7 mouse cellular contexts compared by ENCODE assay signal in genomic region chr15:89150041-89150390, GRCm38 (mm10). TPM values are rescaled to one million over a fixed set of nuclear protein-coding genes. Genes with fewer than 3 reads are reported as not detected.
DNase-seq lines count a peak whose midpoint lies in the region; ATAC-seq and TF ChIP-seq lines count a peak whose summit lies in the region.

No protein-coding gene starts in this region.

- no peak for TF ChIP-seq POLR2A in testis, adult 2 months (IDR thresholded peaks at IDR 0.05; ENCODE audit: control insufficient read depth, low read depth, low read length)

- no peak for DNase-seq in testis, postnatal 14 days (ENCODE audit: low spot score)
- DNase-seq in forebrain, embryonic 11.5 days (ENCODE audit: low spot score) = peak; percentile 75
- DNase-seq in midbrain, embryonic 11.5 days (ENCODE audit: low spot score, missing footprints) = no peak
- DNase-seq in right cerebral cortex, postnatal 10 days (ENCODE audit: low spot score in 2 of 2) = no peak
- DNase-seq in ovary, adult 18-20 months (ENCODE audit: low spot score) = no peak

- H3K9ac ChIP-seq in forebrain, embryonic 11.5 days (ENCODE audit: low read length) = peak overlapping the region; percentile 93
- H3K9ac ChIP-seq in kidney, embryonic 15.5 days = no peak overlapping the region
- peak overlapping the region; percentile 80 for H3K9ac ChIP-seq in midbrain, embryonic 11.5 days (ENCODE audit: low read length)

- H3K27me3 ChIP-seq in testis, adult 2 months (ENCODE audit: control insufficient read depth, insufficient read depth, low read length) = no peaks in the 10 kb centered on the region; the same call in 1 of the 2 replicates
- H3K27me3 ChIP-seq in forebrain, embryonic 11.5 days (ENCODE audit: control insufficient read depth, insufficient read depth, low read length) = no peaks in the 10 kb centered on the region
- H3K27me3 ChIP-seq in kidney, embryonic 15.5 days = peaks cover 30% of the 10 kb centered on the region
- peaks cover 8% of the 10 kb centered on the region; the same call in 1 of the 2 replicates for H3K27me3 ChIP-seq in midbrain, embryonic 11.5 days (ENCODE audit: control insufficient read depth, insufficient read depth, low read length)

- H3K9me3 ChIP-seq in forebrain, embryonic 11.5 days (ENCODE audit: control insufficient read depth, low read length) = no peaks in the 10 kb centered on the region
- no peaks in the 10 kb centered on the region for H3K9me3 ChIP-seq in kidney, embryonic 15.5 days (replicated peaks)
- no peaks in the 10 kb centered on the region for H3K9me3 ChIP-seq in midbrain, embryonic 11.5 days (ENCODE audit: control insufficient read depth, low read length)

- H3K27ac ChIP-seq in testis, adult 2 months (ENCODE audit: control insufficient read depth, insufficient read depth, low read depth, low read length) = no peak overlapping the region
- peak overlapping the region; percentile 84; the same call in 1 of the 2 replicates for H3K27ac ChIP-seq in forebrain, embryonic 11.5 days (ENCODE audit: low read depth, low read length)
- H3K27ac ChIP-seq in kidney, embryonic 15.5 days = 0 out of 2 replicates have a peak overlapping the region, but pooled peaks have one; percentile 37
- peak overlapping the region; percentile 81; the same call in 1 of the 2 replicates for H3K27ac ChIP-seq in midbrain, embryonic 11.5 days (ENCODE audit: low read depth, low read length)

- TF ChIP-seq CTCF in testis, adult 2 months (IDR thresholded peaks at IDR 0.05; ENCODE audit: control insufficient read depth, insufficient read depth, insufficient replicate concordance, low read depth, low read length) = no peak

- peaks cover 44% of the 10 kb centered on the region for H3K4me1 ChIP-seq in testis, adult 2 months (ENCODE audit: control insufficient read depth, insufficient read depth, low read length)
- H3K4me1 ChIP-seq in forebrain, embryonic 11.5 days (replicated peaks; ENCODE audit: control insufficient read depth, insufficient read depth, low read length) = peaks cover 32% of the 10 kb centered on the region
- peaks cover 47% of the 10 kb centered on the region for H3K4me1 ChIP-seq in kidney, embryonic 15.5 days
- peaks cover 47% of the 10 kb centered on the region for H3K4me1 ChIP-seq in midbrain, embryonic 11.5 days (ENCODE audit: control insufficient read depth, insufficient read depth, low read length)

- H3K4me2 ChIP-seq in forebrain, embryonic 11.5 days (ENCODE audit: low read depth, low read length, severe bottlenecking) = peak overlapping the region; percentile 90
- peak overlapping the region; percentile 90 for H3K4me2 ChIP-seq in kidney, embryonic 15.5 days
- H3K4me2 ChIP-seq in midbrain, embryonic 11.5 days = peak overlapping the region; percentile 81

- 0 out of 2 replicates have a peak, but pooled peaks have one; percentile 8 for ATAC-seq in forebrain, embryonic 11.5 days (replicated peaks; ENCODE audit: low FRiP score)
- ATAC-seq in kidney, embryonic 15.5 days (replicated peaks; ENCODE audit: low FRiP score) = no peak; the same call in 1 of the 2 replicates
- peak; percentile 12; the same call in 1 of the 2 replicates for ATAC-seq in midbrain, embryonic 11.5 days (ENCODE audit: low FRiP score)

- 1% methylated on average over 13 of the region's 13 CpGs for WGBS in forebrain, embryonic 11.5 days
- 1% methylated on average over 13 of the region's 13 CpGs for WGBS in kidney, embryonic 15.5 days
- 1% methylated on average over 13 of the region's 13 CpGs for WGBS in midbrain, embryonic 11.5 days

- no peaks in the 10 kb centered on the region for H3K36me3 ChIP-seq in testis, adult 2 months (ENCODE audit: control insufficient read depth, insufficient read depth, low read length)
- no peaks in the 10 kb centered on the region for H3K36me3 ChIP-seq in forebrain, embryonic 11.5 days (ENCODE audit: control insufficient read depth, insufficient read depth, low read length)
- peaks cover 22% of the 10 kb centered on the region for H3K36me3 ChIP-seq in kidney, embryonic 15.5 days
- H3K36me3 ChIP-seq in midbrain, embryonic 11.5 days (ENCODE audit: control insufficient read depth, insufficient read depth, low read length) = peaks cover 4% of the 10 kb centered on the region

- H3K4me3 ChIP-seq in testis, adult 2 months (ENCODE audit: control insufficient read depth, low read depth, low read length) = peak overlapping the region; percentile 15; the same call in 1 of the 2 replicates
- peak overlapping the region; percentile 61 for H3K4me3 ChIP-seq in forebrain, embryonic 11.5 days (ENCODE audit: low read depth, low read length)
- peak overlapping the region; percentile 60 for H3K4me3 ChIP-seq in kidney, embryonic 15.5 days (replicated peaks)
- peak overlapping the region; percentile 59 for H3K4me3 ChIP-seq in midbrain, embryonic 11.5 days (ENCODE audit: low read depth, low read length)

RNA-seq across cellular contexts. Expression of gene Mapk11, which starts 0.6 kb away (rescaled TPM):
- 2.0 and 2.6 TPM in 2 replicates for polyA plus RNA-seq in testis, adult 2 months (2012; rRNA removed)
- 43.2 and 47.6 TPM in 2 replicates for polyA plus RNA-seq in forebrain, embryonic 11.5 days (2014; fragmentation: Nextera tagmentation; extraction: Ambion mirVana)
- polyA plus RNA-seq in kidney, embryonic 15.5 days (2015; fragmentation: Nextera tagmentation; extraction: Ambion mirVana) = 15.4 and 16.5 TPM in 2 replicates
- polyA plus RNA-seq in midbrain, embryonic 11.5 days (2014; fragmentation: Nextera tagmentation; extraction: Ambion mirVana) = 34.9 and 40.6 TPM in 2 replicates

RNA-seq across cellular contexts. Expression of gene Mapk12, which starts 9.5 kb away (rescaled TPM):
- 0.79 and 1.0 TPM in 2 replicates for polyA plus RNA-seq in testis, adult 2 months (2012; rRNA removed)
- polyA plus RNA-seq in forebrain, embryonic 11.5 days (2014; fragmentation: Nextera tagmentation; extraction: Ambion mirVana) = 26.9 and 29.8 TPM in 2 replicates
- 14.8 and 16.7 TPM in 2 replicates for polyA plus RNA-seq in kidney, embryonic 15.5 days (2015; fragmentation: Nextera tagmentation; extraction: Ambion mirVana)
- polyA plus RNA-seq in midbrain, embryonic 11.5 days (2014; fragmentation: Nextera tagmentation; extraction: Ambion mirVana) = 21.3 and 27.0 TPM in 2 replicates

RNA-seq across cellular contexts. Expression of gene Hdac10, which starts 21.5 kb away (rescaled TPM):
- polyA plus RNA-seq in testis, adult 2 months (2012; rRNA removed) = 4.0 and 4.5 TPM in 2 replicates
- polyA plus RNA-seq in forebrain, embryonic 11.5 days (2014; fragmentation: Nextera tagmentation; extraction: Ambion mirVana) = 14.2 and 16.2 TPM in 2 replicates
- 17.8 and 19.3 TPM in 2 replicates for polyA plus RNA-seq in kidney, embryonic 15.5 days (2015; fragmentation: Nextera tagmentation; extraction: Ambion mirVana)
- 11.6 and 13.6 TPM in 2 replicates for polyA plus RNA-seq in midbrain, embryonic 11.5 days (2014; fragmentation: Nextera tagmentation; extraction: Ambion mirVana)

RNA-seq across cellular contexts. Expression of gene Tubgcp6, which starts 27.1 kb away (rescaled TPM):
- 9.9 and 10.5 TPM in 2 replicates for polyA plus RNA-seq in testis, adult 2 months (2012; rRNA removed)
- polyA plus RNA-seq in forebrain, embryonic 11.5 days (2014; fragmentation: Nextera tagmentation; extraction: Ambion mirVana) = 24.2 and 26.0 TPM in 2 replicates
- polyA plus RNA-seq in kidney, embryonic 15.5 days (2015; fragmentation: Nextera tagmentation; extraction: Ambion mirVana) = 13.8 and 16.0 TPM in 2 replicates
- 14.9 and 16.8 TPM in 2 replicates for polyA plus RNA-seq in midbrain, embryonic 11.5 days (2014; fragmentation: Nextera tagmentation; extraction: Ambion mirVana)

RNA-seq across cellular contexts. Expression of gene Plxnb2, which starts 30.6 kb away (rescaled TPM):
- polyA plus RNA-seq in testis, adult 2 months (2012; rRNA removed) = 91.0 and 107 TPM in 2 replicates
- 162 and 176 TPM in 2 replicates for polyA plus RNA-seq in forebrain, embryonic 11.5 days (2014; fragmentation: Nextera tagmentation; extraction: Ambion mirVana)
- 138 and 160 TPM in 2 replicates for polyA plus RNA-seq in kidney, embryonic 15.5 days (2015; fragmentation: Nextera tagmentation; extraction: Ambion mirVana)
- 97.5 and 115 TPM in 2 replicates for polyA plus RNA-seq in midbrain, embryonic 11.5 days (2014; fragmentation: Nextera tagmentation; extraction: Ambion mirVana)
